Mouse (Mus musculus) cerebellum, adult 8-10 months (tissue): Measurements from ENCODE around the gene Plcb1.
"Not testable (repeated sequence)": the region's sequence is repeated elsewhere in the genome, so short reads cannot be mapped to it uniquely, and the experiment has no call there.

Experiments used
- DNase-seq: peaks from one replicate; pipeline ENCODE4 v3.0.0; 2022

Plcb1 gene

DNA sequence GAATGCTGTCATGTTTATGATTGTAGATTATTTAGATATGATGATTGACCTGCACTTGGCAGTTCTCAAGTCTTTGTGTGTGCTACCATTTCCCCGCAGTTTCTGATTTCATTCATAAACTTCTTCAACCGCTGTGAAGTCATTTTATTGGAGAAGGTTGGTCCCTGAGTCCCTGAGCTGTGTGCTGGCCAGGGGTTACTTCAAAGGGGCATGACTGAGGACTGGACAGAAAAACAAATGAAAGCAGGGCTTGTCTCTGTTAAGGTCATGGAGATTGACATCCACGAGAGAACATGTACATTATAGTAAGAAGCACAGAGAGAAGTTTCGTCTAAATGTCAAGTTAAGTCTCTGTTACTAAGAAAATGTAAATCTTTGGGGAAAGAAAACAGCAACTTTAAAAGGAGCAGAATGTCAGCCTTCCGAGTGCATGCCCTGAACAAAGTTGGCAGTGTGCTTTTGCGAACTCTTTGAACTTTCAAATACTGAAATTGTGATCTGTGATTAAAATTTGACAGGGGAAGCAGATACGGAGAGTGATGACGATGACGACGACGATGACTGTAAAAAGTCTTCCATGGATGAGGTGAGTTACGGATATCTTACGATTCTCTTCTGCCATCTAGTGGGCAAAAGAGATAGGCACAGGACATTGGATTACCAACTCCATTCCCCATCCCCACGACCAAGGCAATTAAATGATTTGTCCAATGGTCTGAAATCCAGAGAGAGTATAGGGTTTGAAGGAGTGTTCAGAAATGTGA lies 544.1 kb downstream of the Plcb1 start:
- peak; percentile 60 for DNase-seq

DNA sequence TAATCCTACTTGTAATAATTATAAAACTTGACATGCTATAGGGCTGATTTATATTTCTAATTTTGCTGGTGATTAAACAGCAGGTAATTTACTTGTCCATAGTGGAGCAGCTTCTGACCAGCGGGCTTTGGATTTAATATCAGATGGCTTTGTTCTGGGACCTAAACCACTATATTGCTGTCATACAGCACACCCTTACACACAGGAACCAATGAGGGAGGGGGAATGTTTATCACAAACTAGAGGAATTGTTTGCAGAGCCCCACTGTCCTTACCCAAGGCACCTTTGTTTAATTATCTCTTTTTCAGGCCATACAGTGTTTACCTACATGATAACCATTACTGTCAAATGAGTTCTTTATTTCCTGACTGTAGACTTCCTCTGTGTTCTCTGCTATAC lies 546.0 kb downstream of the Plcb1 start:
- no peak for DNase-seq

DNA sequence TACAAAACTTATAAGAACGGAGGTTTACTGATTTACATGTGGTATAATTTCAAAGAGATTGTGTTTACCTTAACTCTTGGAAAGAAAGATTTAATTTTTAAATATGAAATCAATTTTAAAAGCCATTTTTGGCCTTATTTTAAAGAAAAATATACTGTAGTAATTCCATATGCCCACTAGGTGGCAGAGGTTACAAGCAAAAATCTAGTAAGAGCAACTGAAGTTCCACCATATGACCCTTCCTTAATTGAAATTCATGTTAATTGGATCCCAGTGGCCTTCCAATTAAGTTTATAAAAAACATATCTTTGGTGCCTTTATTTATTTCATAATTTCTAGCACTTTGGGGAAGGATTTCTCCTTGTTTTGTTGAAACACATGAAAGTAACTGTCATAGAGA lies 570.4 kb downstream of the Plcb1 start:
- no peak for DNase-seq

DNA sequence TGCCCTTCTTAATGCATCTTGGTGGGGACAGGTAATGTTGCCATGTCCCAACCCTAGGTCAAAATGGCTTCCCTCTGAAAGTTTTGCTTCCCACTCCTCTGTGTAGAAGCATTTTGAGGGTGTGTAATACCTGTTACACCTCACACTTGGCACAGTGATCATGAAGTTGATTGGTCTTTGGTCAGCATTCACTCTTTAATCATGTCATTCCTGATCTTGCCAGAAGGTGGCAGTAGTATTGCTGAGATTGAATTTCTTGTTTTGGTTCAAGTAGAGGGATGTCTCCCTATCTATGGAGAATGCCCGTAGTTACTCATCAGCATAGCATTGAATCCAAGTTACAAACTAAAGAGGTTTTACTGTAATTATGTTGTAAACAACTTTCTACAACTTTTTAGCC lies 575.9 kb downstream of the Plcb1 start:
- peak; percentile 56 for DNase-seq

DNA sequence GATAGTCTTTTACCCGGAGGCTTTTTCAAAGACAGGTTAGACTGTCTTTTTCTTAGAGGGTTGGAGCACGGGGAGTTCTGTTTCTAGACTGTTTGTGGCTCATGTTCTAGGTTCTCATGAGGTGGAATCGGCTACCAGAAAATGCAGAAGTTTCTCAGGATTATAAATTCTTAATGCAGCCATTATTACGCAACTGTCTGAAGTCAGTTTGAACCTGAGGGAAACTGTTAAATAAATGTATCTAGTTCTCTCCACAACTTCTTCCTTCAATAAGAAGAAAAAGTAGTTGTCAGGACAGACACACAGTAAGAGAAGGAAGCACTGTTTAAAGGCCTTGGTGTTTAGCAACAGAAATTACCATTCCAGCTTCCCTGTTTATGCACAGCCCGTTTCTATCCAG lies 577.1 kb downstream of the Plcb1 start:
- no peak for DNase-seq

DNA sequence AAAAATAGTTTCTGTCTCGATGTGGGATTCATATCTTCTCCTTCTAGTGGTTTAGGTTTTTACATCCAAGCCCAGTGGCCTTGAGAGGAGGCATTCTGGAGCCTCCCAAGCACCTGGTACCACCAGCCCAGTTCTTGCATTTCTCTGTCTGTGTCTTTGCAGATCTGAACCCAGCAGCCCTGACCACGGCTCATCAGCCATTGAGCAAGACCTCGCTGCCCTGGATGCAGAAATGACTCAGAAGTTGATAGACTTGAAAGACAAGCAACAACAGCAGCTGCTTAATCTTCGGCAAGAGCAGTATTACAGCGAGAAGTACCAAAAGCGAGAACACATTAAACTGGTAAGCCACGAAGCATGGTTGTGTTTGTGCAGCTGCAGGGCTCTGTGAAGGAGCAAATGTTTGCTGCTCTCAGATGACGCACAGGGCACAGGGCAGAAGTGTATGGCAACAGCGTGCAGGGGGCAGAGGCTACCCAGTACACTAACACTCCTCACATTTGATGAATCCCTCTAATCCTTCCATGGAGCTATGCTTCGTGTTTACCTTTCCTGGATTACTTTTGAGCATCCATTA lies 584.5 kb downstream of the Plcb1 start:
- DNase-seq = no peak

- DNase-seq = not testable (repeated sequence)
Measured at GRCm38 (mm10) chr2:135380796-135381195, 594.9 kb downstream of the Plcb1 start.

- DNase-seq = no peak
Measured at GRCm38 (mm10) chr2:135381396-135381795, 595.5 kb downstream of the Plcb1 start.

DNA sequence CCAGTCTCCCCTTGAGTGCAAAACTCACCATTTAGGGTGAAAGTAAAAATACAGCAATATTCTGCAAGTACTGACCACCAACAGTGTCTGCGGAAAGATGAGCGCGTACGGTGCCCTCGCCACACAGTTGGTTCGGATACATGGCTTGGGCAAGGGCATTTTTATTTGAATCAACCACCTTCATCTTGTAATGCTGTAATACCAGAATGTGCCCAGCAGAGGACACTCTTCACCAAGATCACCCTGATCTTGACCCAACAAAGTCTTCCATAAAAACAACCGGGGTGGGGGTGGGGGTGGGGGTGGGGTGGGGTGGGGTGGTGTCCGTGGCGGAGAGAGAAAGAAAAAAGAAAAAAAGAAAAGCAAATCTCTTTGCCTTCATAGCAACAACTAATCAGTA lies 602.1 kb downstream of the Plcb1 start:
- peak; percentile 35 for DNase-seq

DNA sequence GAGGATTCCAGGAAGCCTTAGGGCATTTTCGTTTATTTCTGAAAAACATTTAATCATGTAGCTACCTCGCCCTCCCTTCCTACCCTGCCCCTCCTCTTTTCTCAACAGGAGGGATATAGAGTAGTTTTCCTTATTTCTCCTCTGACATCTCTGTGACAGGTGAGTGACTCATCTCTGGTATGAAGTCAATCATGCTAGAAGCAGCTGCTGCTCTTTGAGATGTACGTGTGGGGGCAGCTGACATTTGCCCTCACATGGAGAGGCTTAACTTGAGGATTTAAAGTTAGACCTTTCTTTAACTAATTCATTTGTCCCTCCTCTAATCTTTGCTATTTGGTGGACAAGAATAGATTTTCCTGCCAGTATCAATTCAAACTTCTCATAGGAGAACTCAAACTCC lies 608.8 kb downstream of the Plcb1 start:
- no peak for DNase-seq

- no peak for DNase-seq
Measured at GRCm38 (mm10) chr2:135396375-135396774, 610.5 kb downstream of the Plcb1 start.

- no peak for DNase-seq
Measured at GRCm38 (mm10) chr2:135397970-135398369, 612.1 kb downstream of the Plcb1 start.

DNA sequence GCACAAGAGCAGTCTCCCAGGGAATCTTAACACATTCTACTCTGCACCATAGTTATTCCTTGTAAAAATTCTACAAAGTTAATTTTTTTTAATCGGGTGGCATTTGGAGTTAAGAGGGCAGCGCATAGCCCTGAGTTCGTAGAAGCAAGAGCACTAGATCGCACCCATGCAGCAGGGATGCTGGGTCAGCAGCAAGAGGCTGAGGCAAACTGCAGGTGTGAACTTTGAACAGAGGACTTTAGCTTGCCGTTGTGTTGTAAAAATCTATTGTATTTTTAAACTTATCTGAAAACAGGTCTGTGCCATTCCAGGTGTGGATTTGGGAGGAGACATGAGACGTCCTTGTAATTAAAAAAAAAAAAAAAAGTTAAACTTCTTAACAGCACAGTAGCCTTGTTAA lies 613.9 kb downstream of the Plcb1 start:
- DNase-seq = no peak

- no peak for DNase-seq
Measured at GRCm38 (mm10) chr2:135402916-135403315, 617.0 kb downstream of the Plcb1 start.

DNA sequence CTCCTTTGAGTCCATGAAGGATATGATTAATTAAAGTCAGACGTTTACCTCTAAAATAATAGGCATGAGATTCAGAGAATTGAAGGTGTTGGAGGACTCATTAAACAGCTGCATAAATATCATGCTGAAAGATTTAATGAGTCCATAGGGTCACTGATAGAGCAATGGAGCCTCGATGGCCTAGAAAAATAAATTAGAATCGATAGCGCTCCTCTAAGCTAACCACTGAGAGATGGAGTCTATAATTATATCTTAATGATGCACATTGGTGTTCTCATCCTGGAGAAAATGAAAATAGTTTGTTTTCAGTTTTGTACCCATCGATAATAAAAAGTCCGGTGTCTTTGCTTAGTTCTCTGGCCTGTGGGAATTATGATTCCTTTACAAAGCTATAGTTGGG lies 617.5 kb downstream of the Plcb1 start:
- DNase-seq = no peak

GRCm38 (mm10) chr2:135404095-135404494 lies 618.2 kb downstream of the Plcb1 start:
- DNase-seq = no peak

- DNase-seq = no peak
Measured at GRCm38 (mm10) chr2:135409418-135410097, 623.7 kb downstream of the Plcb1 start.

DNA sequence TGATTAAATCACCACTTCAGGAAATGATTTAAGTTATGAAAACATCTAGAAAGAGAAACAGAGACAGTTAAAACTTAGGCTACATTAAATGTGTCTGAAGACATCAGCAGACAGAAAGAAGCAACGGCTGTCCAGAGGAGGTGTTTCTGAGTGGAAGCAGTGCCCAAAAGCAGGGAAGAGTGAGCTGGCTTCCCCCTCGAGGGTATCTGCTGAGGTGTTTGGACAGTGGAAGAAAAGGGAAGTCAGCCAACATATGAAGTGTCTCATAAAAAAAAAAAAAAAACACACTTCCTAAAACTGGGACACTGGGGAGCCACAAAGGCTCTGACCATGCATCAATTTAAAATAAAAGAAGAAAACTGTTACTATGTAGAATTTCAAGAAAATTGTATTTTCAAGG lies 625.8 kb downstream of the Plcb1 start:
- DNase-seq = no peak

GRCm38 (mm10) chr2:135415137-135415536 lies 629.3 kb downstream of the Plcb1 start:
- no peak for DNase-seq

DNA sequence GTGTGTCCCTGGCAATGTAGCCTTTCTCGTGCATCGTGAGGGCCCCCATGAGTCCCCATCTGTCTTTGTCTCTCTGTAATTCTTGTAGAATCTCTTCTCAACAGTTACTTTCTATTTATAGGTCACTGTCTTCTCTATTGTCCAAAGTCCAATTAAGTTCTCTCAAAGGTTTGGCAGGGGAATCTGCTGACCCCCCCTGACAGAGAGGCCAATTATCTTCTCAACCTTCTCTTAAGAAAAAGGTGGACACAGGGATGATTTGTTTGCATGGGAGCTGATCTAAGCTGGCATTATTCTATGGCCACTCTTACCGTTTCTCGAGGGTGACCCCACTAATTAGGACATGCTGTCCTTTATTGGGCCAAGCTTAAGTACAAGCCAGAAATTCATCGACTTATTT lies 633.4 kb downstream of the Plcb1 start:
- DNase-seq = no peak

DNA sequence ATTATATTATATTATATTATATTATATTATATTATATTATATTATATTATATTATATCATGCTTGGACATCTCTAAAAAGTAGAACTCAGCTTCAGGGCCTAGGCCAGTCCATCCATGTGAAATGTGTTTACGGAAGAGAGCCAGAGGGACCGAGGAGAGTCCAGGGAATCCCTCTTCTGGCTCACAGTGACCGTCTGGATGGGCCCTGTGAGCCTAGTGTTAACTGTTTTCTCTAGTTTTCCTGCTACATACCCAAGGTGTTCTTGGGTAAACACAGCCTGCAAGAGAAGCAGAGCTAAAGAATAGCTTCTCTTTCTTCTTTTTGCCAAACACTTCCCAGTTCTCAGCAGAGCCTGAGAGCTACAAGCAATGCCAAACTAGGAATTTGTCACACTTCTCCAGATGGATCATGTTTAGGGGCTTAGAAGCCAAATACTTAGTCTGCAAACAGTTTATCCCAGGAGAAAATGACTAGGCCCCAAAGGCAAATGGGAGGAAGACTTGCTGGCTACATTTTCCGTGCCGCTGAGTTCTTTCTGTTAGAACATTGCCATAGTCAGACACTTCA lies 649.2 kb downstream of the Plcb1 start:
- DNase-seq = no peak

GRCm38 (mm10) chr2:135439034-135439433 lies 653.2 kb downstream of the Plcb1 start:
- no peak for DNase-seq

DNA sequence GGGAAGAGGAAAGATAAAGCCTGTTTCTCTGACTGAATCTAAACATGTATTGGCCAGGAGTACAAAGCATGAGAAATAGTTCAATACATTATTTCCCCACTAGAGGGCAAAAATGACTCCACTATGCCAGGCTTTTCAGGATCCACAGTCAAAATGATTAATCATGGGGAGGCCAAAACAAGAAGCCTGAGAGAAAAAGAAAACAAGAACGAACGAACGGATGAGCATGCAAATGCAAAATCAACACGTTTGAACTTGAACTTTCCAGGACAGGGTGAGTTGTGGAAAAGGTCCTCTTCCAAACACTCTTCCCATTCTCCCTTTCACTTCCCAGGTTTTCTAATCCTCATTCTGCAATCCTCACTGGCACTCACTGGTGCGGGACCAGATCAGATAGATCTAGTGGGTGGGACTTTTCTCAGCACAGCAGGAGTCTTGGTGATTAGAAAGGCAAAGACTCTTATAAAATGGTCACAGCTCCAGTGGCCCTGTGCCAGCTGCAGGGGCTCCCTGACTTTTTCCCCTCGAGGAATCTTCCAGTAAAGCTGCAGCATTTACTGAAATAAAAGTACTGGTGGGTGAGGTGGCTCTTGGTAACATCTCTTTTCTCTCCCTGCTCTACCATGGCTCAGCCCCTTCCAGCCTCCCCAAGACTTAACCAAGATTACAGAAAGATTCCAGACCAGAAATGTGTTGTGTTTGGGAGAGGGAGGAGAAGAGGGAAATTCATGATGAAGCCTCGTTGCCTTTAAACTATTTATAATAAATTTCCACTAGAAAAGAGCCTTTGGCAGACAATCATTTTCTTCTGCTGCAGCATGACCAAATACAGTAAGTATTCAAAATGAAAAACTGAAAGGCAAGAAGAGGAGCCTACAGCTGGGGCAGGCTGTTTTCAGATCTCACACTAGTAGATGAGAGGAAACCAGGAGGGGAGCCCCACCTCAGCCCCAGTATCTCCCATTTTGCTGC lies 654.0 kb downstream of the Plcb1 start:
- peak; percentile 37 for DNase-seq
